8 mouse cellular contexts compared by ENCODE assay signal in genomic region chr8:95037106-95037925, GRCm38 (mm10). TPM values are rescaled to one million over a fixed set of nuclear protein-coding genes. Genes with fewer than 3 reads are reported as not detected.
DNase-seq lines count a peak whose midpoint lies in the region; ATAC-seq and TF ChIP-seq lines count a peak whose summit lies in the region.

No protein-coding gene starts in this region.

- 0 out of 2 replicates have a peak, but pooled peaks have one; percentile 61 for ATAC-seq in heart, embryonic 15.5 days (replicated peaks; ENCODE audit: insufficient number of reproducible peaks, insufficient read depth, low FRiP score, low read depth)

- TF ChIP-seq CTCF in gastrocnemius, adult 2 months (IDR thresholded peaks at IDR 0.05) = no peak
- TF ChIP-seq CTCF in left cerebral cortex, adult 2 months (IDR thresholded peaks at IDR 0.05) = no peak

- no peaks in the 10 kb centered on the region for H3K36me3 ChIP-seq in heart, embryonic 15.5 days
- H3K36me3 ChIP-seq in macrophage (ENCODE audit: inconsistent target) = no peaks in the 10 kb centered on the region

- H3K27me3 ChIP-seq in heart, embryonic 15.5 days = no peaks in the 10 kb centered on the region

- H3K27ac ChIP-seq in heart, embryonic 15.5 days = no peak overlapping the region
- no peak overlapping the region for H3K27ac ChIP-seq in gastrocnemius, adult 2 months
- no peak overlapping the region for H3K27ac ChIP-seq in left cerebral cortex, adult 2 months
- H3K27ac ChIP-seq in macrophage = peak overlapping the region; percentile 41

- no peaks in the 10 kb centered on the region for H3K9me3 ChIP-seq in heart, embryonic 15.5 days (replicated peaks)

- no peaks in the 10 kb centered on the region for H3K79me2 ChIP-seq in macrophage (ENCODE audit: inconsistent target)

- no peak for DNase-seq in heart, postnatal 25 days (ENCODE audit: low spot score)
- DNase-seq in adipocyte (ENCODE audit: low spot score) (peak; percentile 90), MN1 (ENCODE audit: low spot score) (no peak)
- DNase-seq in gastrocnemius, adult 2 months = peak; percentile 34
- peak; percentile 19 to 34 for DNase-seq in left cerebral cortex, adult 2 months (ENCODE audit: extremely low spot score in 1 of 2, low spot score in 2 of 2)
- no peak for DNase-seq in cerebellum, adult 9-10 months

- H3K9ac ChIP-seq in heart, embryonic 15.5 days = no peak overlapping the region

- H3K4me2 ChIP-seq in heart, embryonic 15.5 days = no peak overlapping the region

- WGBS in heart, embryonic 15.5 days = 53% methylated on average over 7 of the region's 7 CpGs
- 17% methylated on average over 7 of the region's 7 CpGs for WGBS in macrophage (ENCODE audit: missing documents)

- no peaks in the 10 kb centered on the region for H3K4me1 ChIP-seq in heart, embryonic 15.5 days (replicated peaks)

- no peak overlapping the region for H3K4me3 ChIP-seq in heart, embryonic 15.5 days
- no peak overlapping the region for H3K4me3 ChIP-seq in gastrocnemius, adult 2 months
- no peak overlapping the region for H3K4me3 ChIP-seq in left cerebral cortex, adult 2 months
- no peak overlapping the region for H3K4me3 ChIP-seq in macrophage (ENCODE audit: inconsistent target)

- intact Hi-C loops in heart, postnatal 25 days (cut with DNase I) = no loop called here
- intact Hi-C loops in gastrocnemius, adult 2 months (cut with DNase I) = no loop called here
- intact Hi-C loops in left cerebral cortex, adult 2 months (cut with DNase I) = no loop called here

RNA-seq across cellular contexts. Expression of gene Drc7, which starts 17.6 kb away (rescaled TPM):
- 0.04 and 0.47 TPM in 2 replicates for polyA plus RNA-seq in heart, embryonic 15.5 days (2015; fragmentation: Nextera tagmentation; extraction: Ambion mirVana)
- total RNA-seq in heart, postnatal 25 days (2021) = not detected
- not detected for total RNA-seq in gastrocnemius, adult 2 months (2021)
- total RNA-seq in left cerebral cortex, adult 2 months (2021) = 1 to 10 TPM in 1 of 2 experiments, under 1 TPM in 1; 0.75 to 1.1 TPM
- total RNA-seq in macrophage (2018; cell fraction: chromatin; rRNA removed) = not detected
- not detected for total RNA-seq in macrophage (2018; cell fraction: cytosol; rRNA removed)
- not detected for total RNA-seq in macrophage (2018; cell fraction: nucleus; rRNA removed)
- not detected in 3 replicates for polyA plus RNA-seq in macrophage (2018)

RNA-seq across cellular contexts. Expression of gene Adgrg3, which starts 19.8 kb away (rescaled TPM):
- 2.6 and 5.2 TPM in 2 replicates for polyA plus RNA-seq in heart, embryonic 15.5 days (2015; fragmentation: Nextera tagmentation; extraction: Ambion mirVana)
- total RNA-seq in heart, postnatal 25 days (2021) = 1 to 10 TPM in 1 of 2 experiments, under 1 TPM in 1; 0.70 to 1.3 TPM
- total RNA-seq in gastrocnemius, adult 2 months (2021) = under 1 TPM; 0.28 to 0.43 TPM
- under 1 TPM; 0.23 to 0.32 TPM for total RNA-seq in left cerebral cortex, adult 2 months (2021)
- 1 to 10 TPM in 21 of 26 experiments, under 1 TPM in 5; 0.40 to 3.6 (median 1.7) TPM for total RNA-seq in macrophage (2018; cell fraction: chromatin; rRNA removed)
- total RNA-seq in macrophage (2018; cell fraction: cytosol; rRNA removed) = 1 to 10 TPM in 3 of 26 experiments, under 1 TPM in 23; 0.34 to 2.1 (median 0.65) TPM
- 1 to 10 TPM in 24 of 26 experiments, under 1 TPM in 2; 0.65 to 7.6 (median 2.3) TPM for total RNA-seq in macrophage (2018; cell fraction: nucleus; rRNA removed)
- polyA plus RNA-seq in macrophage (2018) = 0.44 to 1.8 TPM (median 1.5 TPM) in 3 replicates

RNA-seq across cellular contexts. Expression of gene Katnb1, which starts 43.7 kb away (rescaled TPM):
- 15.3 and 19.8 TPM in 2 replicates for polyA plus RNA-seq in heart, embryonic 15.5 days (2015; fragmentation: Nextera tagmentation; extraction: Ambion mirVana)
- 1 to 10 TPM; 5.5 to 6.8 TPM for total RNA-seq in heart, postnatal 25 days (2021)
- 1 to 10 TPM; 6.4 to 7.6 TPM for total RNA-seq in gastrocnemius, adult 2 months (2021)
- total RNA-seq in left cerebral cortex, adult 2 months (2021) = 10 to 100 TPM; 37.6 to 46.2 TPM
- 10 to 100 TPM in 20 of 26 experiments, 1 to 10 TPM in 6; 3.0 to 30.8 (median 17.2) TPM for total RNA-seq in macrophage (2018; cell fraction: chromatin; rRNA removed)
- 10 to 100 TPM in 4 of 26 experiments, 1 to 10 TPM in 22; 5.1 to 11.0 (median 8.5) TPM for total RNA-seq in macrophage (2018; cell fraction: cytosol; rRNA removed)
- 10 to 100 TPM in 12 of 26 experiments, 1 to 10 TPM in 14; 3.3 to 18.1 (median 9.7) TPM for total RNA-seq in macrophage (2018; cell fraction: nucleus; rRNA removed)
- polyA plus RNA-seq in macrophage (2018) = 7.0 to 7.8 TPM (median 7.1 TPM) in 3 replicates

Comparison
In these comparisons a context has a peak if more than half of its experiments do, and no peak if none do; other contexts are left out.
1. DNase-seq: peak in adipocyte (single experiment), gastrocnemius, adult 2 months (single experiment) and left cerebral cortex, adult 2 months (2 of 2); none in heart, postnatal 25 days (single experiment), cerebellum, adult 9-10 months (single experiment) and MN1 (single experiment).
2. RNA of gene Katnb1, which starts 43.7 kb away (total RNA-seq): 37.6 to 46.2 TPM in left cerebral cortex, adult 2 months; 6.4 to 7.6 TPM in gastrocnemius, adult 2 months and 5.5 to 6.8 TPM in heart, postnatal 25 days; every median in the first group is over 4 times any median in the second.